Mouse (Mus musculus) ES-E14 (cell line): Measurements from ENCODE around the gene Plxna1.

Source experiments
- CHD2 ChIP-seq: IDR thresholded peaks from 2 replicates; pipeline ENCODE4 v1.6.1; 2014; ENCODE audit warnings: mild to moderate bottlenecking, low read depth, low read length, inconsistent platforms
- ZC3H11A ChIP-seq: IDR thresholded peaks from 2 replicates; pipeline ENCODE4 v1.6.1; 2012; ENCODE audit warnings: low read depth, mild to moderate bottlenecking, inconsistent platforms, low read length, borderline replicate concordance
- ZNF384 ChIP-seq: IDR thresholded peaks from 2 replicates; pipeline ENCODE4 v1.6.1; 2012; ENCODE audit warnings: low read depth, low read length, inconsistent platforms

- TF ChIP-seq ZC3H11A (no peak), CHD2 (no peak), ZNF384 (no peak)
These were observed 16.6 kb downstream of the Plxna1 start for GRCm38 (mm10) chr6:89345855-89346254.
